Mouse (Mus musculus): ENCODE measurements at regions not wholly inside any gene's neighbourhood (a gene's known extent, or its start where the extent isn't known, plus 50 kb on each side); places are given as distances from the start of the nearest gene placed in this dataset.

- no peak for TF ChIP-seq GATA1 (IDR thresholded peaks at IDR 0.05; ENCODE audit: borderline replicate concordance, low read length)
- no peak for TF ChIP-seq FLI1 (IDR thresholded peaks at IDR 0.05; ENCODE audit: low read length)
- no peak overlapping the region for H3K4me3 ChIP-seq (replicated peaks)
- H3K9me3 ChIP-seq = 0 out of 2 replicates have a peak, but pooled peaks cover 3% of the 10 kb centered on the region
These were observed 87.0 kb upstream of the Mgme1 start for GRCm38 (mm10) chr2:144183371-144183944.

GRCm38 (mm10) chr2:144185175-144185574 is 85.3 kb upstream of the Mgme1 start:
- TF ChIP-seq GATA1 (IDR thresholded peaks at IDR 0.05; ENCODE audit: borderline replicate concordance, low read length) (no peak), FLI1 (IDR thresholded peaks at IDR 0.05; ENCODE audit: low read length) (no peak)
- Histone ChIP-seq H3K36me3 (replicated peaks; ENCODE audit: low read length) (no peaks in the 10 kb centered on the region), H3K4me3 (replicated peaks) (peak overlapping the region; percentile 4)

More at GRCm38 (mm10) chr2:144183371-144183944, 87.0 kb upstream of the Mgme1 start:
- Histone ChIP-seq H3K4me1 (peaks cover 85% of the 10 kb centered on the region), H3K27me3 (replicated peaks) (no peaks in the 10 kb centered on the region), H3K36me3 (replicated peaks; ENCODE audit: low read length) (peaks cover 4% of the 10 kb centered on the region)

GRCm38 (mm10) chr2:144186426-144186825 is 84.0 kb upstream of the Mgme1 start:
- Histone ChIP-seq H3K36me3 (replicated peaks; ENCODE audit: low read length) (no peaks in the 10 kb centered on the region), H3K4me3 (replicated peaks) (peak overlapping the region; percentile 64), H3K9me3 (no peaks in the 10 kb centered on the region), H3K27me3 (replicated peaks) (no peaks in the 10 kb centered on the region), H3K4me1 (peaks cover 97% of the 10 kb centered on the region)
- TF ChIP-seq FLI1 (IDR thresholded peaks at IDR 0.05; ENCODE audit: low read length) (no peak), GATA1 (IDR thresholded peaks at IDR 0.05; ENCODE audit: borderline replicate concordance, low read length) (no peak)

More at GRCm38 (mm10) chr2:144185175-144185574, 85.3 kb upstream of the Mgme1 start:
- Histone ChIP-seq H3K27me3 (replicated peaks) (no peaks in the 10 kb centered on the region), H3K9me3 (no peaks in the 10 kb centered on the region), H3K4me1 (peaks cover 93% of the 10 kb centered on the region)

- Histone ChIP-seq H3K9me3 (no peaks in the 10 kb centered on the region), H3K27me3 (replicated peaks) (no peaks in the 10 kb centered on the region), H3K4me3 (replicated peaks) (peak overlapping the region; percentile 21), H3K4me1 (peaks cover 95% of the 10 kb centered on the region), H3K36me3 (replicated peaks; ENCODE audit: low read length) (no peaks in the 10 kb centered on the region)
- TF ChIP-seq GATA1 (IDR thresholded peaks at IDR 0.05; ENCODE audit: borderline replicate concordance, low read length) (no peak), FLI1 (IDR thresholded peaks at IDR 0.05; ENCODE audit: low read length) (peak; percentile 7; the same call in 1 of the 2 replicates)
These were observed 82.4 kb upstream of the Mgme1 start for GRCm38 (mm10) chr2:144188076-144188475.

GRCm38 (mm10) chr2:144188485-144188884 is 82.0 kb upstream of the Mgme1 start:
- H3K4me1 ChIP-seq = peaks cover 91% of the 10 kb centered on the region
- no peaks in the 10 kb centered on the region for H3K9me3 ChIP-seq
- H3K27me3 ChIP-seq (replicated peaks) = no peaks in the 10 kb centered on the region
- H3K36me3 ChIP-seq (replicated peaks; ENCODE audit: low read length) = no peaks in the 10 kb centered on the region
- no peak for TF ChIP-seq FLI1 (IDR thresholded peaks at IDR 0.05; ENCODE audit: low read length)
- no peak for TF ChIP-seq GATA1 (IDR thresholded peaks at IDR 0.05; ENCODE audit: borderline replicate concordance, low read length)
- H3K4me3 ChIP-seq (replicated peaks) = peak overlapping the region; percentile 21

GRCm38 (mm10) chr2:144189756-144190155 is 80.7 kb upstream of the Mgme1 start:
- TF ChIP-seq FLI1 (IDR thresholded peaks at IDR 0.05; ENCODE audit: low read length) = no peak
- peaks cover 92% of the 10 kb centered on the region for H3K4me1 ChIP-seq
- no peak overlapping the region for H3K4me3 ChIP-seq (replicated peaks)
- H3K36me3 ChIP-seq (replicated peaks; ENCODE audit: low read length) = no peaks in the 10 kb centered on the region
- no peaks in the 10 kb centered on the region for H3K9me3 ChIP-seq
- H3K27me3 ChIP-seq (replicated peaks) = no peaks in the 10 kb centered on the region

GRCm38 (mm10) chr2:144191018-144191417 is 79.4 kb upstream of the Mgme1 start:
- H3K36me3 ChIP-seq (replicated peaks; ENCODE audit: low read length) = no peaks in the 10 kb centered on the region
- no peak overlapping the region for H3K4me3 ChIP-seq (replicated peaks)
- no peaks in the 10 kb centered on the region for H3K27me3 ChIP-seq (replicated peaks)
- TF ChIP-seq FLI1 (IDR thresholded peaks at IDR 0.05; ENCODE audit: low read length) (no peak), GATA1 (IDR thresholded peaks at IDR 0.05; ENCODE audit: borderline replicate concordance, low read length) (no peak)
- H3K9me3 ChIP-seq = no peaks in the 10 kb centered on the region
- H3K4me1 ChIP-seq = peaks cover 90% of the 10 kb centered on the region

GRCm38 (mm10) chr2:144191707-144192106 is 78.8 kb upstream of the Mgme1 start:
- Histone ChIP-seq H3K4me3 (replicated peaks) (no peak overlapping the region), H3K9me3 (no peaks in the 10 kb centered on the region), H3K27me3 (replicated peaks) (no peaks in the 10 kb centered on the region), H3K4me1 (peaks cover 90% of the 10 kb centered on the region), H3K36me3 (replicated peaks; ENCODE audit: low read length) (no peaks in the 10 kb centered on the region)
- no peak for TF ChIP-seq GATA1 (IDR thresholded peaks at IDR 0.05; ENCODE audit: borderline replicate concordance, low read length)
- no peak for TF ChIP-seq FLI1 (IDR thresholded peaks at IDR 0.05; ENCODE audit: low read length)

GRCm38 (mm10) chr2:144192428-144192827 is 78.0 kb upstream of the Mgme1 start:
- H3K36me3 ChIP-seq (replicated peaks; ENCODE audit: low read length) = no peaks in the 10 kb centered on the region
- H3K9me3 ChIP-seq = no peaks in the 10 kb centered on the region
- no peaks in the 10 kb centered on the region for H3K27me3 ChIP-seq (replicated peaks)
- no peak overlapping the region for H3K4me3 ChIP-seq (replicated peaks)
- TF ChIP-seq FLI1 (IDR thresholded peaks at IDR 0.05; ENCODE audit: low read length) (no peak), GATA1 (IDR thresholded peaks at IDR 0.05; ENCODE audit: borderline replicate concordance, low read length) (no peak)
- peaks cover 90% of the 10 kb centered on the region for H3K4me1 ChIP-seq

- TF ChIP-seq FLI1 (IDR thresholded peaks at IDR 0.05; ENCODE audit: low read length) (no peak), GATA1 (IDR thresholded peaks at IDR 0.05; ENCODE audit: borderline replicate concordance, low read length) (no peak)
- Histone ChIP-seq H3K4me1 (peaks cover 83% of the 10 kb centered on the region), H3K36me3 (replicated peaks; ENCODE audit: low read length) (peaks cover 4% of the 10 kb centered on the region), H3K9me3 (0 out of 2 replicates have a peak, but pooled peaks cover 3% of the 10 kb centered on the region), H3K27me3 (replicated peaks) (no peaks in the 10 kb centered on the region), H3K4me3 (replicated peaks) (no peak overlapping the region)
These were observed 74.6 kb upstream of the Mgme1 start for GRCm38 (mm10) chr2:144195851-144196250.

Measured in megakaryocyte, embryonic 14.5 days (primary cell).